Mouse (Mus musculus) bone marrow, adult 2 months (tissue): ENCODE results near the gene Stk32c.

Experiments
- CTCF ChIP-seq: fragments of 200-500 bp; IDR thresholded peaks from 2 replicates; pipeline ENCODE4 v1.5.1; 2011; ENCODE audit warnings: low read length, control low read depth; ENCODE audit not compliant: control insufficient read depth, insufficient read depth
- POLR2A ChIP-seq: fragments of 200-500 bp; IDR thresholded peaks from 2 replicates; pipeline ENCODE4 v1.6.1; 2011; ENCODE audit warnings: low read depth, mild to moderate bottlenecking, control low read depth, low read length, borderline replicate concordance; ENCODE audit not compliant: control insufficient read depth

DNA sequence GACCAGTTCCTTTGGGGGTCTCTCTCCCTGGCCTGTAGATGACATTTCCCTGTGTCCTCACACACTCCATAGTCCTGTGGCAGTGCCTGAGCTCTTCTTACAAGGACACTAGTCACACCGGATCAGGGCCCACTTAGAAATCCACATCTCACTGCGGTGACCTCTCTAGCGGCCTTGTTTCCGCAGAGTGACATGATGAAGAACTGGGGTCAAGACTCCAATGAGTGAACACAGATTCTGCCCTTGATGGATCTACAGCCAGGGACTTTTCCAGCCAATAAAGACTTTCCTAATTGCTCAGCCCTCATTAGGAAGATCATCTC is 4.4 kb downstream of the Stk32c start:
- no peak for TF ChIP-seq CTCF
- no peak for TF ChIP-seq POLR2A
